Mouse (Mus musculus): Measurements from ENCODE around the gene Kcnk16.

DNA sequence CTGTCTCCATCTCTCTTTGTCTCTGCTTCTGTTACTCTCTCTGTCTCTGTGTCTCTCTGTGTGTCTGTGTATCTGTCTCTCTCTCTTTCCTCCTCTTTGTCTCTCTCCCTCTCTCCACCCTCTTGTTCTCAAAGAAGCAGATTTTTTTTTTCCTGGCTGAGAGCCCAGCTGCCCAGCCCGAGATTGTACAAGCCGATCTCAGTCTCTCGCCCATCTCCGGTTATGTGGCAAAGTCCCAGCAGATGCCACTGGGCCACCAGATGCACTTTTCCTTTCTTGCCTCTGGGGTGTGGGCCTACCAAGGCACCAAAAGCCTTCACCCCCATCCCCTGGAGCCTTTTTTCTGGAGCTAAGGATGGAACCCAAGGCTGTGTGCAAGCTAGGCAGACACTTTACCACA is 44.8 kb downstream of the Kcnk16 start:
- TF ChIP-seq EP300 (IDR thresholded peaks at IDR 0.05; ENCODE audit: low read depth), result no peak
- TF ChIP-seq CTCF (IDR thresholded peaks at IDR 0.05; ENCODE audit: low read depth), result no peak
